Comparison of ENCODE assay signal across 8 mouse cellular contexts in genomic region chr8:91805254-91805671, GRCm38 (mm10). TPM values are rescaled to one million over a fixed set of nuclear protein-coding genes. Genes with fewer than 3 reads are reported as not detected.
DNase-seq lines count a peak whose midpoint lies in the region; ATAC-seq and TF ChIP-seq lines count a peak whose summit lies in the region.

No protein-coding gene starts in this region.

- ATAC-seq in heart, embryonic 12.5 days (ENCODE audit: insufficient number of reproducible peaks, low FRiP score), result no peak
- no peak for ATAC-seq in kidney, postnatal 0 days (replicated peaks; ENCODE audit: low FRiP score, low read depth)

- 0 out of 2 replicates have a peak overlapping the region, but pooled peaks have one; percentile 13 for H3K4me3 ChIP-seq in thymus, adult 2 months (ENCODE audit: control insufficient read depth, insufficient read depth, low read length)
- H3K4me3 ChIP-seq in heart, embryonic 12.5 days, result peak overlapping the region; percentile 38
- H3K4me3 ChIP-seq in kidney, postnatal 0 days (replicated peaks; ENCODE audit: low read depth, low read length), result peak overlapping the region; percentile 28

- WGBS in thymus, adult 2 months, result 2% methylated on average over 32 of the region's 32 CpGs
- WGBS in heart, embryonic 12.5 days, result under 1% methylated on average over 32 of the region's 32 CpGs
- WGBS in kidney, postnatal 0 days, result 2% methylated on average over 32 of the region's 32 CpGs

- no peaks in the 10 kb centered on the region for H3K9me3 ChIP-seq in heart, embryonic 12.5 days (replicated peaks)
- H3K9me3 ChIP-seq in kidney, postnatal 0 days (replicated peaks; ENCODE audit: low read length), result no peaks in the 10 kb centered on the region

- peaks cover 41% of the 10 kb centered on the region; the same call in 1 of the 2 replicates for H3K27me3 ChIP-seq in thymus, adult 2 months (ENCODE audit: control insufficient read depth, insufficient read depth, low read length)
- H3K27me3 ChIP-seq in heart, embryonic 12.5 days (replicated peaks), result peaks cover 56% of the 10 kb centered on the region
- H3K27me3 ChIP-seq in kidney, postnatal 0 days (ENCODE audit: insufficient read depth, low read length), result peaks cover 72% of the 10 kb centered on the region

- H3K27ac ChIP-seq in thymus, adult 2 months (ENCODE audit: control insufficient read depth, insufficient read depth, low read length), result no peak overlapping the region
- H3K27ac ChIP-seq in heart, embryonic 12.5 days (ENCODE audit: poor library complexity, severe bottlenecking), result no peak overlapping the region
- H3K27ac ChIP-seq in kidney, postnatal 0 days, result 0 out of 2 replicates have a peak overlapping the region, but pooled peaks have one; percentile 13

- peak overlapping the region; percentile 38 for H3K9ac ChIP-seq in heart, embryonic 12.5 days
- peak overlapping the region; percentile 40; the same call in 1 of the 2 replicates for H3K9ac ChIP-seq in kidney, postnatal 0 days (ENCODE audit: low read depth, low read length)

- DNase-seq in thymus, adult 2 months, result no peak
- no peak for DNase-seq in thymus, postnatal 36 days
- DNase-seq in kidney, postnatal 0 days (ENCODE audit: low spot score), result peak; percentile 44
- peak; percentile 67 for DNase-seq in mesoderm, embryonic 11.5 days (ENCODE audit: low read depth, low spot score)
- no peak for DNase-seq in ovary, postnatal 14 days (ENCODE audit: low spot score)
- no peak for DNase-seq in natural killer cell, adult 2 months (ENCODE audit: low spot score in 2 of 2)
- no peak for DNase-seq in spleen, postnatal 10 days (ENCODE audit: low spot score in 2 of 2)

- no peak for TF ChIP-seq CTCF in thymus, adult 2 months (IDR thresholded peaks at IDR 0.05; ENCODE audit: borderline replicate concordance, control insufficient read depth, extremely low read depth, insufficient read depth, low read length, poor library complexity)
- TF ChIP-seq CTCF in kidney, postnatal 0 days (IDR thresholded peaks at IDR 0.05; ENCODE audit: low read depth), result no peak

- H3K4me1 ChIP-seq in thymus, adult 2 months (replicated peaks; ENCODE audit: control insufficient read depth, insufficient read depth, low read length), result peaks cover 7% of the 10 kb centered on the region
- peaks cover 37% of the 10 kb centered on the region for H3K4me1 ChIP-seq in heart, embryonic 12.5 days (replicated peaks)
- peaks cover 22% of the 10 kb centered on the region for H3K4me1 ChIP-seq in kidney, postnatal 0 days (replicated peaks; ENCODE audit: insufficient read depth, low read length)

- H3K36me3 ChIP-seq in thymus, adult 2 months (ENCODE audit: control insufficient read depth, insufficient read depth, low read length), result no peaks in the 10 kb centered on the region
- H3K36me3 ChIP-seq in heart, embryonic 12.5 days, result no peaks in the 10 kb centered on the region
- H3K36me3 ChIP-seq in kidney, postnatal 0 days (ENCODE audit: insufficient read depth, low read length), result no peaks in the 10 kb centered on the region

- no peak for TF ChIP-seq POLR2A in thymus, adult 2 months (IDR thresholded peaks at IDR 0.05; ENCODE audit: control insufficient read depth, extremely low read depth, insufficient read depth, low read length, poor library complexity)

- H3K4me2 ChIP-seq in heart, embryonic 12.5 days, result peak overlapping the region; percentile 74
- H3K4me2 ChIP-seq in kidney, postnatal 0 days (ENCODE audit: low read length), result peak overlapping the region; percentile 57

RNA-seq across cellular contexts. Expression of gene Irx3, which starts 3.4 kb away (rescaled TPM):
- 1.7 and 2.9 TPM in 2 replicates for polyA plus RNA-seq in thymus, adult 2 months (2012; rRNA removed)
- 19.0 and 21.7 TPM in 2 replicates for polyA plus RNA-seq in heart, embryonic 12.5 days (2016; fragmentation: Nextera tagmentation; extraction: Ambion mirVana)
- polyA plus RNA-seq in kidney, postnatal 0 days (2015; fragmentation: Nextera tagmentation; extraction: Ambion mirVana), result 22.2 and 25.2 TPM in 2 replicates

Comparison
In these comparisons a context has a peak if more than half of its experiments do, and no peak if none do; other contexts are left out.
1. DNase-seq: peak in kidney, postnatal 0 days (single experiment) and mesoderm, embryonic 11.5 days (single experiment); none in thymus, adult 2 months (single experiment), thymus, postnatal 36 days (0 of 2), ovary, postnatal 14 days (single experiment), natural killer cell, adult 2 months (0 of 2) and spleen, postnatal 10 days (0 of 2).
2. Peak in every context shown above with its lines, with median percentiles within 50 percentile points of each other: H3K4me3 ChIP-seq.